Mouse (Mus musculus): ENCODE data around the gene Cryzl1. TPM values are rescaled to one million over a fixed set of nuclear protein-coding genes. Genes with fewer than 3 reads are reported as not detected.

Gene Cryzl1
- polyA plus RNA-seq, 1 experiment from 2014 or later = 71.2 TPM

GRCm38 (mm10) chr16:91698995-91699394, 29.8 kb downstream of the Cryzl1 start:
- Histone ChIP-seq H3K27me3 (ENCODE audit: low read depth, poor library complexity, severe bottlenecking) (no peaks in the 10 kb centered on the region), H3K36me3 (peaks cover 72% of the 10 kb centered on the region), H3K4me3 (no peak overlapping the region), H3K27ac (replicated peaks) (no peak overlapping the region), H3K9me3 (replicated peaks) (no peaks in the 10 kb centered on the region), H3K4me1 (peaks cover 5% of the 10 kb centered on the region; the same call in 1 of the 2 replicates)
- 85% methylated on average over 1 of the region's 1 CpGs for WGBS
- no peak for DNase-seq (ENCODE audit: low spot score)

- Histone ChIP-seq H3K27ac (replicated peaks) (no peak overlapping the region), H3K27me3 (ENCODE audit: low read depth, poor library complexity, severe bottlenecking) (no peaks in the 10 kb centered on the region), H3K9me3 (replicated peaks) (no peaks in the 10 kb centered on the region), H3K4me3 (no peak overlapping the region), H3K4me1 (no peaks in the 10 kb centered on the region; the same call in 1 of the 2 replicates), H3K36me3 (peaks cover 45% of the 10 kb centered on the region)
- WGBS = 83% methylated on average over 8 of the region's 8 CpGs
- no peak for DNase-seq (ENCODE audit: low spot score)
Measured at GRCm38 (mm10) chr16:91695108-91695755, 33.5 kb downstream of the Cryzl1 start.

GRCm38 (mm10) chr16:91694455-91695084, 34.2 kb downstream of the Cryzl1 start:
- Histone ChIP-seq H3K9me3 (replicated peaks) (no peaks in the 10 kb centered on the region), H3K4me3 (no peak overlapping the region), H3K27ac (replicated peaks) (no peak overlapping the region), H3K27me3 (ENCODE audit: low read depth, poor library complexity, severe bottlenecking) (no peaks in the 10 kb centered on the region), H3K36me3 (peaks cover 42% of the 10 kb centered on the region), H3K4me1 (peaks cover 6% of the 10 kb centered on the region)
- 35% methylated on average over 14 of the region's 14 CpGs for whole genome bisulfite sequencing
- peak; percentile 79 for DNase-seq (ENCODE audit: low spot score)

DNA sequence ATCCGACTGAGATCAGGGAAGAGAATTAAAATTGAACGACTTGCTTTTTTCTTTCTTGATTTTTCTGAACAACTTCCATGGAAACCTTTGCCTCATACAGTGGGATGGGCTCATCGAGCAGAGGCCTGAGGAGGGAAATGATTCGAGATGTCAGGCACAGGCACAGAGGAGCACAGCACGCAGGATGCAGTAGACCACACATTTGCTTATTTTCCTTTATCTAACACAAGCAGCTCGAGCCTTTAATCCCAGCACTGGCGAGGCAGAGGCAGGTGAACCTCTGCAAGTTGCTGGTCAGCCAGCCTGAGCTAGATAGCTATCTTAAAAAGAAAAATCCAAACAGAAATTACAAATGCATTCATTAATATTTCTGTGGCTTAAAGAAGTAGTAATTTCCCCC, 39.0 kb downstream of the Cryzl1 start:
- H3K27ac ChIP-seq (replicated peaks) = no peak overlapping the region
- peak overlapping the region; percentile 94 for H3K4me3 ChIP-seq
- no peaks in the 10 kb centered on the region for H3K27me3 ChIP-seq (ENCODE audit: low read depth, poor library complexity, severe bottlenecking)
- H3K4me1 ChIP-seq = peaks cover 30% of the 10 kb centered on the region
- H3K9me3 ChIP-seq (replicated peaks) = no peaks in the 10 kb centered on the region
- DNase-seq (ENCODE audit: low spot score) = no peak
- WGBS = 48% methylated on average over 7 of the region's 7 CpGs
- peaks cover 21% of the 10 kb centered on the region for H3K36me3 ChIP-seq

DNA sequence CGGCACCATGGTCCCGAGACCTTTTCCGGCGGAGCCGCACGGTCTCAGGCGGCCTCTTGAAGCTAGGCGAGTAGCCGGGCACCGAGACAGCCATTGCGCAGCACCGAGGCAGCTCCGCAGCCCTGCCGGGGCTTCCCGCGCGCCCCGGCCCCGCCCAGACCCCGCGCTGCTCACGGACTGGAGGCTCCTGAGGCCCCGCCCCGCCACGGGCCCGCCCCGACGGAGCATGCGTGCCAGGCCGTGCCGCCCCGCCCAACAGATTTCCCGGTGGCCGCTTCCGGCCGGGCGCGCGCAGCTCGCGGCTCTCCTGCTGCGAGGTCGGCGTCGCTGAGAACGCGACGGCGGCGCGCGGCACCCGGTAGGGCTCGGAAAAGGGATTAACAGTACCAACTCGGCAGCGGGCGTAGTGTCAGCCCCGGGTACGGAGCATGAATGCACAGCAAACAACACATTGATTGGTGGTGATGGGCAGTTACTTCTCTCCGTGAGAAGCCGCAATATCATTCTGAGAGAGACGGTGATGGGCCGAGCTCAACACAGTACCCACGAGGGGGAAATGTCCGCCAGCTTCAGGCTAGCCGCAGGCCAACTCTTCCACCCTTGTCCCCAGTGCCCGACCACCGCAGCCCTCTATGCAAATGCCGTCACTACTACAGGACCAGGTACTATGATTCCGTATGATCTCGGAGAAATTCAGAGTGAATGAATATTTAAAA, 40.0 kb downstream of the Cryzl1 start, which contains the start of gene Donson:
Gene Donson, minus strand, starts transcription at position 152 of the 716 bp plus-strand sequence.
- no peaks in the 10 kb centered on the region for H3K27me3 ChIP-seq (ENCODE audit: low read depth, poor library complexity, severe bottlenecking)
- peaks cover 30% of the 10 kb centered on the region for H3K4me1 ChIP-seq
- peaks cover 30% of the 10 kb centered on the region for H3K36me3 ChIP-seq
- H3K9me3 ChIP-seq (replicated peaks) = no peaks in the 10 kb centered on the region
- peak; percentile 94 for DNase-seq (ENCODE audit: low spot score)
- under 1% methylated on average over 70 of the region's 71 CpGs for WGBS
- H3K27ac ChIP-seq (replicated peaks) = peak within 1 kb of the TSS; percentile 94
- peak within 1 kb of the TSS; percentile 94 for H3K4me3 ChIP-seq

DNA sequence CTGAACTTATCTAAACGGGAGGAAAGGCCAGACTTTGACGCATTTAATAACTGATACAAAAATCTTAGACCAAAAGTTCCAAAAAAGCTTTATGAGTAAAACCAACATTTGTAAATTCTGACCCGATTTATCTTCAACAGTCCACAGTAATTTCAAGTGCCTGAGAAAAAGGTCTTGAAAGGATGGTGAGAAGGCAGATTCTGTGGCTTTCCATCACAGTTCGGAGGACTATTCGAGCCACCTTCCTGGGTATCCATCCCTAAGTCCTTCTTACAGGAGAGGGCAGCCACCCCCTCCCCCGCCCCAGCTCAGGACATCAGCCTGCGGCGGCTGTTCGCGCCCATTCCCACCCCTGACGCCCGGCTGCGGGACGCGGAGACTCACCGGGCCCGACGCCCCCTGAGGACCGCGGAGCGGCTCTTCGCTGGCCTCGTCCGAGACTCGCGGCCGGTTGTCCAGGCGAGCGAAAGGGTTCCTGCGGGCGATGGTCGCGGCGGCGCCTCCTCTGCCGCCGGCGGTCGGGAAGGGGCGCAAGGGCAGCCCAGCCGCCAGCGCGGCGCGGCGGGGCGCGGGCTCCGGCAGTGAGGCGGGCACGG, 40.7 kb downstream of the Cryzl1 start:
- H3K27me3 ChIP-seq (ENCODE audit: low read depth, poor library complexity, severe bottlenecking) = no peaks in the 10 kb centered on the region
- peaks cover 31% of the 10 kb centered on the region for H3K36me3 ChIP-seq
- H3K4me3 ChIP-seq = peak overlapping the region; percentile 94
- H3K4me1 ChIP-seq = peaks cover 30% of the 10 kb centered on the region
- peak overlapping the region; percentile 94 for H3K27ac ChIP-seq (replicated peaks)
- no peak for DNase-seq (ENCODE audit: low spot score)
- no peaks in the 10 kb centered on the region for H3K9me3 ChIP-seq (replicated peaks)
- WGBS = 1% methylated on average over 50 of the region's 51 CpGs

GRCm38 (mm10) chr16:91686369-91686768, 42.4 kb downstream of the Cryzl1 start:
- 90% methylated on average over 5 of the region's 5 CpGs for WGBS
- Histone ChIP-seq H3K4me1 (peaks cover 30% of the 10 kb centered on the region), H3K36me3 (peaks cover 47% of the 10 kb centered on the region), H3K27ac (replicated peaks) (no peak overlapping the region), H3K27me3 (ENCODE audit: low read depth, poor library complexity, severe bottlenecking) (no peaks in the 10 kb centered on the region), H3K9me3 (replicated peaks) (no peaks in the 10 kb centered on the region), H3K4me3 (no peak overlapping the region)
- DNase-seq (ENCODE audit: low spot score) = no peak

GRCm38 (mm10) chr16:91685526-91685925, 43.2 kb downstream of the Cryzl1 start:
- WGBS = 87% methylated on average over 5 of the region's 5 CpGs

DNA sequence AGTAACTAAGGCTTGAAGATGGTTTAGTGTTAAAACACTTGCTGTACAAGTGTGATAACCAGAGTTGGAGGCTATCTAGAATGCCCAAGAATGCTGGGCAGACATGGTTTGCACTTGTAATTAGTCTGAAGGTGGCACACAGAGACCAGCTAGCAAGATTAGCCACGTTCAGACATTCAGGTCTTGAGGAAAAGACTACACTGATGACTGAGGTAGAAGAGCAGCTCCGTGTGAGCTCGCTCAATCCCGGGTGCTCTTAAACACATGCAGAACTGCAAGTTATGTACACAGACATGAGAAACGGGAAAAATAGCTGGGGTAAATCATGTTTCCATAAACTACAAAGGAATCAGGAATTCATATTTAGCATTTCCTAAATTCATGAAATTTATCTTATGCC, 48.1 kb downstream of the Cryzl1 start:
- Histone ChIP-seq H3K27ac (replicated peaks) (no peak overlapping the region), H3K4me1 (no peaks in the 10 kb centered on the region), H3K36me3 (peaks cover 97% of the 10 kb centered on the region), H3K27me3 (ENCODE audit: low read depth, poor library complexity, severe bottlenecking) (no peaks in the 10 kb centered on the region), H3K9me3 (replicated peaks) (no peaks in the 10 kb centered on the region), H3K4me3 (no peak overlapping the region)
- WGBS = 87% methylated on average over 5 of the region's 5 CpGs
- no peak for DNase-seq (ENCODE audit: low spot score)

More at GRCm38 (mm10) chr16:91685526-91685925, 43.2 kb downstream of the Cryzl1 start:
- Histone ChIP-seq H3K27ac (replicated peaks) (no peak overlapping the region), H3K4me3 (no peak overlapping the region), H3K9me3 (replicated peaks) (no peaks in the 10 kb centered on the region), H3K27me3 (ENCODE audit: low read depth, poor library complexity, severe bottlenecking) (no peaks in the 10 kb centered on the region), H3K36me3 (peaks cover 55% of the 10 kb centered on the region), H3K4me1 (peaks cover 30% of the 10 kb centered on the region)
- DNase-seq (ENCODE audit: low spot score) = no peak

DNA sequence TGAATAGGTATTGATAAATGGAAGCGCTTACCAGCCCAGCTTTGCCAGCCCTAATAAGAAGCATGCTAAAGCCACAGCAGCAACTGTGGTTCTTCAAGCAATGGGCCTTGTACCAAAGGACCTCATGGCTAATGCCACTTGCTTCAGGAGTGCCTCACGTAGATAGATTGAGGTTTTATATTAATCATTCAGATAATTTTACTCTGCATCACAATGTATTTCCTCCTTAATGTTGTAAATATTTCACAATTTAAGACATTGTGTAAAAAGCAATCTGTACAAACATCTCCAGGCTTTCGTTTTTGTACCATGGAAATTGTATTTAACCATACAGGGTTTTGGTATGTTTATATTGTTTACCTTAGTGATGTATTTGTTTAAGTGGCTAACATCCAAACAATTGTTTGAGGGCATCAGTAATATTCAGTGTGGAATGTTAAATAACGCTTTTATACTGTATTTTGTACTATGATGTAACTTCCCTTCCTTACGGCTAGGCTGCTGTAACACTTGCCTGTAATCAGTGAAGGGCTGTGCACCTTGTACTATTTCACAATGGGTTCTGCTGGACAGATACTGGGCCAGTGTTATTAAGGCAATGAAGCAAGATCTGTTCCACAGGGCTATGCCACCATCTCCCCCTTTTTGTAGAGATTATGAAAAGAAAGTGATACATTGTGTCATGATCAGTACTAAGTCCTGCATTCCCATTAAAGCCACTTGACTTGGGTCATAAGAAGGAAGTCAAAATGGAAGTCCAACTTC, 50.4 kb downstream of the Cryzl1 start:
- no peaks in the 10 kb centered on the region for H3K4me1 ChIP-seq
- WGBS = 95% methylated on average over 5 of the region's 5 CpGs
- H3K9me3 ChIP-seq (replicated peaks) = no peaks in the 10 kb centered on the region
- no peak for DNase-seq (ENCODE audit: low spot score)
- H3K4me3 ChIP-seq = no peak overlapping the region
- H3K27ac ChIP-seq (replicated peaks) = no peak overlapping the region
- H3K27me3 ChIP-seq (ENCODE audit: low read depth, poor library complexity, severe bottlenecking) = no peaks in the 10 kb centered on the region
- peaks cover 98% of the 10 kb centered on the region for H3K36me3 ChIP-seq

DNA sequence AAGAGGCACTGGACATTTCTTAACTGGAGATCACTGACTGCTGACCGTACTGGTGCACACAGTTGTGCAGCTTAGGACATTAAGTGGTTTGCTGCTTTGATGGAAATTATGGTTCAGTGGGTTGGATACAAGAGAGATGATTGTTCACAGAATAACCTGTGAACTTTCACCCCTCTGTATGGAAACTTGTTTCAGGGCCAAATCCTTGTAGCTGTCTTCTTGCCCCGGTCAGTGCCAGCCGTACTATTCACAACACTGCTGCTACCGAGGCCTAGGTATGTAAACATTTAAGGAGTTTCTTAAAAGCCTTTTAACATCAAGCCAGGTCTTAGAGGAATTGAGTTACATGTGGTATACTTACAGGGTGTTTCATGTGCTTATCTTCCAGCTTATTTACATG, 54.3 kb downstream of the Cryzl1 start:
- 91% methylated on average over 4 of the region's 4 CpGs for WGBS
- Histone ChIP-seq H3K4me1 (no peaks in the 10 kb centered on the region), H3K27ac (replicated peaks) (no peak overlapping the region), H3K4me3 (no peak overlapping the region), H3K36me3 (peaks cover 100% of the 10 kb centered on the region), H3K9me3 (replicated peaks) (no peaks in the 10 kb centered on the region), H3K27me3 (ENCODE audit: low read depth, poor library complexity, severe bottlenecking) (no peaks in the 10 kb centered on the region)
- no peak for DNase-seq (ENCODE audit: low spot score)

DNA sequence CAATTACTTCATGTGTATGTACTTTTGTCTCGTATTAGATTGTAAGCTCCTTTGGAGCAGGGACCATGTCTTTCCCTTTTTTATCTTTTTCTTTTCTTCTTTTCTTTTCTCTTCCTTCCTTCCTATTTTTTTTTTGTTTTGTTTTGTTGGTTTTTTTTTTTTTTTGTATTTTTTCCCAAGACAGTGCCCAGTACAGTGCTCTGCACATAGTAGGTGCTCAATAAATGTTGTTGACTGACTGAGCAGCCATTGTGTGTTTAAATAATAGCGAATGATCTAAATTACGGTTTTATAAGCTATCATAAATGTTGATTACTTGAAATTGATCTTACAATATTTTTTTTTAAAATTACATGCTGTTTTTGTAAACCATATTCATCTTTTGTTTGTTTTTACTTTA, 65.0 kb downstream of the Cryzl1 start:
- peaks cover 100% of the 10 kb centered on the region for H3K36me3 ChIP-seq

More for the DNA sequence above, 65.0 kb downstream of the Cryzl1 start:
- no peak for DNase-seq (ENCODE audit: low spot score)
- peaks cover 6% of the 10 kb centered on the region; the same call in 1 of the 2 replicates for H3K4me1 ChIP-seq
- no peak overlapping the region for H3K4me3 ChIP-seq
- peaks cover 12% of the 10 kb centered on the region; the same call in 1 of the 2 replicates for H3K9me3 ChIP-seq (replicated peaks)
- H3K27me3 ChIP-seq (ENCODE audit: low read depth, poor library complexity, severe bottlenecking) = no peaks in the 10 kb centered on the region
- no peak overlapping the region for H3K27ac ChIP-seq (replicated peaks)
- 98% methylated on average over 3 of the region's 3 CpGs for WGBS

Measured in midbrain, embryonic 10.5 days (tissue).